Mouse (Mus musculus): Measurements from ENCODE around the gene Rgp1. TPM values are rescaled to one million over a fixed set of nuclear protein-coding genes. Genes with fewer than 3 reads are reported as not detected.
"Not testable (repeated sequence)": the region's sequence is repeated elsewhere in the genome, so short reads cannot be mapped to it uniquely, and the experiment has no call there.

Gene Rgp1
- polyA plus RNA-seq, 1 experiment: 41.2 TPM

- Histone ChIP-seq H3K4me3 (ENCODE audit: insufficient read depth, low read depth, low read length) (no peak overlapping the region), H3K27ac (ENCODE audit: insufficient read depth, low read depth, low read length) (no peak overlapping the region), H3K27me3 (replicated peaks; ENCODE audit: control insufficient read depth, insufficient read depth, low read length) (no peaks in the 10 kb centered on the region), H3K36me3 (ENCODE audit: control insufficient read depth, insufficient read depth, low read length) (no peaks in the 10 kb centered on the region), H3K4me1 (ENCODE audit: control insufficient read depth, insufficient read depth, low read length) (peaks cover under 1% of the 10 kb centered on the region; the same call in 1 of the 2 replicates)
- no peak for DNase-seq
- no peak for TF ChIP-seq CTCF (conservative IDR thresholded peaks at IDR 0.05; ENCODE audit: insufficient read depth, insufficient read length, low read depth, low read length)
- no peak for TF ChIP-seq POLR2A (IDR thresholded peaks at IDR 0.05; ENCODE audit: low read depth, low read length)
- WGBS: 76% methylated on average over 3 of the region's 3 CpGs
These were observed 13.4 kb downstream of the Rgp1 start for GRCm38 (mm10) chr4:43591961-43592360.

- Histone ChIP-seq H3K4me1 (ENCODE audit: control insufficient read depth, insufficient read depth, low read length) (no peaks in the 10 kb centered on the region), H3K27me3 (replicated peaks; ENCODE audit: control insufficient read depth, insufficient read depth, low read length) (no peaks in the 10 kb centered on the region), H3K4me3 (ENCODE audit: insufficient read depth, low read depth, low read length) (no peak overlapping the region), H3K27ac (ENCODE audit: insufficient read depth, low read depth, low read length) (no peak overlapping the region), H3K36me3 (ENCODE audit: control insufficient read depth, insufficient read depth, low read length) (no peaks in the 10 kb centered on the region)
- 55% methylated on average over 3 of the region's 3 CpGs for whole genome bisulfite sequencing
- DNase-seq: no peak
- TF ChIP-seq POLR2A (IDR thresholded peaks at IDR 0.05; ENCODE audit: low read depth, low read length) (no peak), CTCF (conservative IDR thresholded peaks at IDR 0.05; ENCODE audit: insufficient read depth, insufficient read length, low read depth, low read length) (no peak)
These were observed 14.9 kb downstream of the Rgp1 start for GRCm38 (mm10) chr4:43593453-43593852.

- 80% methylated on average over 2 of the region's 2 CpGs for whole genome bisulfite sequencing
- H3K4me1 ChIP-seq (ENCODE audit: control insufficient read depth, insufficient read depth, low read length); H3K4me3 ChIP-seq (ENCODE audit: insufficient read depth, low read depth, low read length); H3K27me3 ChIP-seq (replicated peaks; ENCODE audit: control insufficient read depth, insufficient read depth, low read length); H3K27ac ChIP-seq (ENCODE audit: insufficient read depth, low read depth, low read length); DNase-seq; H3K36me3 ChIP-seq (ENCODE audit: control insufficient read depth, insufficient read depth, low read length): not testable (repeated sequence)
These were observed 18.1 kb downstream of the Rgp1 start for GRCm38 (mm10) chr4:43596597-43596996.

- no peak overlapping the region for H3K4me3 ChIP-seq (ENCODE audit: insufficient read depth, low read depth, low read length)
- no peak for TF ChIP-seq POLR2A (IDR thresholded peaks at IDR 0.05; ENCODE audit: low read depth, low read length)
- no peak for TF ChIP-seq CTCF (conservative IDR thresholded peaks at IDR 0.05; ENCODE audit: insufficient read depth, insufficient read length, low read depth, low read length)
- 79% methylated on average over 4 of the region's 4 CpGs for WGBS
- no peak for DNase-seq
- no peaks in the 10 kb centered on the region for H3K27me3 ChIP-seq (replicated peaks; ENCODE audit: control insufficient read depth, insufficient read depth, low read length)
- H3K27ac ChIP-seq (ENCODE audit: insufficient read depth, low read depth, low read length): no peak overlapping the region
- H3K4me1 ChIP-seq (ENCODE audit: control insufficient read depth, insufficient read depth, low read length): no peaks in the 10 kb centered on the region
- H3K36me3 ChIP-seq (ENCODE audit: control insufficient read depth, insufficient read depth, low read length): no peaks in the 10 kb centered on the region
These were observed 19.7 kb downstream of the Rgp1 start for GRCm38 (mm10) chr4:43598200-43598599.

- Histone ChIP-seq H3K27ac (ENCODE audit: insufficient read depth, low read depth, low read length) (no peak overlapping the region), H3K36me3 (ENCODE audit: control insufficient read depth, insufficient read depth, low read length) (no peaks in the 10 kb centered on the region), H3K4me3 (ENCODE audit: insufficient read depth, low read depth, low read length) (no peak overlapping the region), H3K4me1 (ENCODE audit: control insufficient read depth, insufficient read depth, low read length) (no peaks in the 10 kb centered on the region), H3K27me3 (replicated peaks; ENCODE audit: control insufficient read depth, insufficient read depth, low read length) (no peaks in the 10 kb centered on the region)
- no peak for DNase-seq
- TF ChIP-seq CTCF (conservative IDR thresholded peaks at IDR 0.05; ENCODE audit: insufficient read depth, insufficient read length, low read depth, low read length): no peak
- TF ChIP-seq POLR2A (IDR thresholded peaks at IDR 0.05; ENCODE audit: low read depth, low read length): no peak
- 87% methylated on average over 7 of the region's 7 CpGs for WGBS
These were observed 20.3 kb downstream of the Rgp1 start for GRCm38 (mm10) chr4:43598650-43599380.

GRCm38 (mm10) chr4:43600195-43600934 is 21.9 kb downstream of the Rgp1 start:
- Histone ChIP-seq H3K27ac (ENCODE audit: insufficient read depth, low read depth, low read length) (no peak overlapping the region), H3K36me3 (ENCODE audit: control insufficient read depth, insufficient read depth, low read length) (no peaks in the 10 kb centered on the region), H3K4me3 (ENCODE audit: insufficient read depth, low read depth, low read length) (no peak overlapping the region), H3K27me3 (replicated peaks; ENCODE audit: control insufficient read depth, insufficient read depth, low read length) (no peaks in the 10 kb centered on the region), H3K4me1 (ENCODE audit: control insufficient read depth, insufficient read depth, low read length) (no peaks in the 10 kb centered on the region)
- TF ChIP-seq CTCF (conservative IDR thresholded peaks at IDR 0.05; ENCODE audit: insufficient read depth, insufficient read length, low read depth, low read length): no peak
- no peak for TF ChIP-seq POLR2A (IDR thresholded peaks at IDR 0.05; ENCODE audit: low read depth, low read length)
- DNase-seq: no peak
- 85% methylated on average over 9 of the region's 9 CpGs for WGBS

- H3K27me3 ChIP-seq (replicated peaks; ENCODE audit: control insufficient read depth, insufficient read depth, low read length): no peaks in the 10 kb centered on the region
- no peaks in the 10 kb centered on the region for H3K36me3 ChIP-seq (ENCODE audit: control insufficient read depth, insufficient read depth, low read length)
- TF ChIP-seq CTCF (conservative IDR thresholded peaks at IDR 0.05; ENCODE audit: insufficient read depth, insufficient read length, low read depth, low read length) (no peak), POLR2A (IDR thresholded peaks at IDR 0.05; ENCODE audit: low read depth, low read length) (no peak)
- no peak overlapping the region for H3K4me3 ChIP-seq (ENCODE audit: insufficient read depth, low read depth, low read length)
- no peak overlapping the region for H3K27ac ChIP-seq (ENCODE audit: insufficient read depth, low read depth, low read length)
- H3K4me1 ChIP-seq (ENCODE audit: control insufficient read depth, insufficient read depth, low read length): no peaks in the 10 kb centered on the region
- no peak for DNase-seq
- WGBS: 73% methylated on average over 3 of the region's 3 CpGs
These were observed 25.6 kb downstream of the Rgp1 start for GRCm38 (mm10) chr4:43604099-43604498.
